Mouse (Mus musculus): ENCODE measurements around the gene Cntn1. TPM values are rescaled to one million over a fixed set of nuclear protein-coding genes. Genes with fewer than 3 reads are reported as not detected.

Gene Cntn1
- polyA plus RNA-seq, 1 experiment from 2014 or later = 0.97 TPM

- Histone ChIP-seq H3K9ac (replicated peaks) (no peak overlapping the region), H3K4me1 (replicated peaks) (no peaks in the 10 kb centered on the region), H3K4me3 (replicated peaks) (no peak overlapping the region), H3K36me3 (no peaks in the 10 kb centered on the region), H3K9me3 (no peaks in the 10 kb centered on the region), H3K4me2 (no peak overlapping the region), H3K27ac (no peak overlapping the region), H3K27me3 (no peaks in the 10 kb centered on the region)
- no peak for ATAC-seq (ENCODE audit: insufficient number of reproducible peaks, insufficient read depth, low FRiP score, low TSS enrichment, low read depth)
- WGBS = 33% methylated on average over 4 of the region's 4 CpGs
Measured at GRCm38 (mm10) chr15:92276826-92277225, 225.9 kb downstream of the Cntn1 start.

DNA sequence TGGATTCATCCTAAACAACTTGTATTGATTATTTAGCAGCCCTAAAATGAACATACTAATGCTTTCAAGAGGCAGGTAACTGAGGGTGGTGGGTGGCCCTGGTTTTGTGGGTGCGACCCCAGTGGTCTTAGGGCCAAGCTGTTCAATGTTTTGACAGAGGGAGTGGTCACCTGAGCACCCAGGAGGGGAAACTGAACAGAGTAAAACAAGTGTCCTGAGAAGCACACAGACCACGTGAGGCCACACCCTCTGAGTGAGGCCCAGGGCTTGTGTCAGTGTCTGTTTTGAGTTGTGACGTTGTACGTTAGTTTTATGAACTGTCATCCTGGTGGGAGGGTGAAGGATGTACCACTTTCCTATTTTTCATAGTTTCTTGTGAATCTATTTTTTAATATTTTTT, 227.0 kb downstream of the Cntn1 start:
- Histone ChIP-seq H3K9ac (replicated peaks) (no peak overlapping the region), H3K36me3 (no peaks in the 10 kb centered on the region), H3K9me3 (no peaks in the 10 kb centered on the region), H3K27ac (no peak overlapping the region), H3K4me2 (no peak overlapping the region), H3K27me3 (no peaks in the 10 kb centered on the region), H3K4me3 (replicated peaks) (no peak overlapping the region), H3K4me1 (replicated peaks) (no peaks in the 10 kb centered on the region)
- WGBS = 78% methylated on average over 4 of the region's 4 CpGs
- no peak; the same call in 1 of the 2 replicates for ATAC-seq (ENCODE audit: insufficient number of reproducible peaks, insufficient read depth, low FRiP score, low TSS enrichment, low read depth)

GRCm38 (mm10) chr15:92280966-92281365, 230.0 kb downstream of the Cntn1 start:
- H3K4me1 ChIP-seq (replicated peaks) = no peaks in the 10 kb centered on the region
- H3K9me3 ChIP-seq = no peaks in the 10 kb centered on the region
- no peak overlapping the region for H3K9ac ChIP-seq (replicated peaks)
- 86% methylated on average over 6 of the region's 6 CpGs for WGBS
- no peaks in the 10 kb centered on the region for H3K27me3 ChIP-seq
- H3K36me3 ChIP-seq = no peaks in the 10 kb centered on the region
- no peak overlapping the region for H3K27ac ChIP-seq
- no peak overlapping the region for H3K4me2 ChIP-seq
- no peak overlapping the region for H3K4me3 ChIP-seq (replicated peaks)
- no peak for ATAC-seq (ENCODE audit: insufficient number of reproducible peaks, insufficient read depth, low FRiP score, low TSS enrichment, low read depth)

DNA sequence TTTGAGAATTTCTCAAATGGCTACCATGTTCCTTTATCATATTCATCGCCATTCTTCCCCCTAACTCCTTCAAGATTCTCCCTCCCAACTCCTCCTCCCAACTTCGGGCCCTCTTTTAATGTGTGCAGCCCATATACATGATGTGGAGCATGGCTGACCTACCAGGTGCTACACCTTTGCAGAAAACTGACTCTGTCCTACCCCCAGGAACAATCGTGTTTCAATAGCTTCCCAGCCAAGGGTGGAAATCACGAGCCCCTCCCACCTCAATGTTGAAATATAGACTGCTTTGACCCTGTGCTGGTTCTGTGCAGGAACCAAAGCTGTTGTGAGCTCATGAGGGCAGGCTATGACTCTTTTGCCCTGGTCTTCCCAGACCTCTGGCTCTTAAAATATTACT, 236.7 kb downstream of the Cntn1 start:
- Histone ChIP-seq H3K9ac (replicated peaks) (no peak overlapping the region), H3K4me2 (no peak overlapping the region), H3K36me3 (no peaks in the 10 kb centered on the region), H3K27me3 (no peaks in the 10 kb centered on the region; the same call in 1 of the 2 replicates), H3K4me3 (replicated peaks) (no peak overlapping the region), H3K27ac (no peak overlapping the region), H3K4me1 (replicated peaks) (no peaks in the 10 kb centered on the region; the same call in 1 of the 2 replicates), H3K9me3 (no peaks in the 10 kb centered on the region)
- ATAC-seq (ENCODE audit: insufficient number of reproducible peaks, insufficient read depth, low FRiP score, low TSS enrichment, low read depth) = no peak
- 83% methylated on average over 4 of the region's 4 CpGs for WGBS

DNA sequence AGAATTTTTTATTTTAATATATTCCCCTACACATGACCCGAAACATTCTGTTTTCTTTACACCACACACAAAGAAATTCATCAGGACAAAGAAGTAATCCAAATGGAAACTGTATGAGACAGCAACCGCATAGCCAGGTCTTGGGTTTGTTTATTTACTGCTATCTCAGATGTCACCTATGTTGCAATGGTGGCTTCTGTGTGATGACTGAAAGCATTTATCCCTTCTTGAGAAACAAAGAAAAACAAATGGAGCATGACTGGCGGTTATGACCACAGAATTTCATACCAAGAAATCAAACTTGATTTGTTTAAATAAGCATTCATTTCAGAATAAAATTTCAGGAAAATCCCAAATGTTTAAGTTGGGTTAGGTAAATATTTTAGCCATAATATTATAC, 245.5 kb downstream of the Cntn1 start:
- no peak overlapping the region for H3K9ac ChIP-seq (replicated peaks)
- H3K27ac ChIP-seq = no peak overlapping the region
- peaks cover 6% of the 10 kb centered on the region for H3K4me1 ChIP-seq (replicated peaks)
- ATAC-seq (ENCODE audit: insufficient number of reproducible peaks, insufficient read depth, low FRiP score, low TSS enrichment, low read depth) = no peak
- no peak overlapping the region for H3K4me3 ChIP-seq (replicated peaks)
- no peaks in the 10 kb centered on the region; the same call in 1 of the 2 replicates for H3K27me3 ChIP-seq
- WGBS = 85% methylated on average over 3 of the region's 3 CpGs
- H3K4me2 ChIP-seq = no peak overlapping the region
- no peaks in the 10 kb centered on the region for H3K36me3 ChIP-seq
- H3K9me3 ChIP-seq = no peaks in the 10 kb centered on the region

DNA sequence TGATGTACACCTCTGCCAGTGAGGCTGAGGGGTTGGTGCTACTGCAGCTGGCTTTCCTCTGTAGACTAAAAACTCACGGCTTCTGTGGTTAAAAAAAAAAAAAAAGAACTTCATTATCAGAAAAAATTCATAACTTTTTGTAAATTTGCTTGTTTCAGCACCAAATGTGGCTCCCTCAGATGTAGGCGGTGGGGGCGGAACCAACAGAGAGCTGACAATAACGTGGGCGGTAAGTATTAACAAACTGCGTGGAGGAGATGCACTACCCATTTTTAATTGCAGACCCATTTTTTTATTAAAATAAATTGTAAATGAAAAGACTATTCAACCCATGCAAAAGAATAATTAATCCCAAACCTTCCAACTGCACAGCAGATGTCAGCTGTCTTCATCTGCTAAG, 251.8 kb downstream of the Cntn1 start:
- Histone ChIP-seq H3K9ac (replicated peaks) (no peak overlapping the region), H3K4me1 (replicated peaks) (0 out of 2 replicates have a peak, but pooled peaks cover 6% of the 10 kb centered on the region), H3K9me3 (no peaks in the 10 kb centered on the region), H3K27me3 (peaks cover 22% of the 10 kb centered on the region), H3K36me3 (no peaks in the 10 kb centered on the region), H3K4me2 (no peak overlapping the region), H3K4me3 (replicated peaks) (no peak overlapping the region), H3K27ac (no peak overlapping the region)
- 83% methylated on average over 6 of the region's 6 CpGs for WGBS
- ATAC-seq (ENCODE audit: insufficient number of reproducible peaks, insufficient read depth, low FRiP score, low TSS enrichment, low read depth) = no peak

GRCm38 (mm10) chr15:92304221-92304620, 253.3 kb downstream of the Cntn1 start:
- WGBS = 76% methylated on average over 5 of the region's 5 CpGs
- 0 out of 2 replicates have a peak, but pooled peaks cover 6% of the 10 kb centered on the region for H3K4me1 ChIP-seq (replicated peaks)

GRCm38 (mm10) chr15:92321959-92322358, 271.0 kb downstream of the Cntn1 start:
- H3K4me3 ChIP-seq (replicated peaks) = no peak overlapping the region
- H3K9me3 ChIP-seq = no peaks in the 10 kb centered on the region
- H3K4me1 ChIP-seq (replicated peaks) = no peaks in the 10 kb centered on the region
- no peak overlapping the region for H3K9ac ChIP-seq (replicated peaks)
- WGBS = 89% methylated on average over 6 of the region's 6 CpGs
- no peak overlapping the region for H3K4me2 ChIP-seq
- ATAC-seq (ENCODE audit: insufficient number of reproducible peaks, insufficient read depth, low FRiP score, low TSS enrichment, low read depth) = no peak
- no peaks in the 10 kb centered on the region for H3K36me3 ChIP-seq
- no peak overlapping the region for H3K27ac ChIP-seq
- no peaks in the 10 kb centered on the region for H3K27me3 ChIP-seq

More at GRCm38 (mm10) chr15:92304221-92304620, 253.3 kb downstream of the Cntn1 start:
- ATAC-seq (ENCODE audit: insufficient number of reproducible peaks, insufficient read depth, low FRiP score, low TSS enrichment, low read depth) = no peak
- H3K9ac ChIP-seq (replicated peaks) = no peak overlapping the region
- no peaks in the 10 kb centered on the region for H3K9me3 ChIP-seq
- H3K27ac ChIP-seq = no peak overlapping the region
- H3K36me3 ChIP-seq = no peaks in the 10 kb centered on the region
- H3K27me3 ChIP-seq = peaks cover 22% of the 10 kb centered on the region
- H3K4me2 ChIP-seq = no peak overlapping the region
- no peak overlapping the region for H3K4me3 ChIP-seq (replicated peaks)

DNA sequence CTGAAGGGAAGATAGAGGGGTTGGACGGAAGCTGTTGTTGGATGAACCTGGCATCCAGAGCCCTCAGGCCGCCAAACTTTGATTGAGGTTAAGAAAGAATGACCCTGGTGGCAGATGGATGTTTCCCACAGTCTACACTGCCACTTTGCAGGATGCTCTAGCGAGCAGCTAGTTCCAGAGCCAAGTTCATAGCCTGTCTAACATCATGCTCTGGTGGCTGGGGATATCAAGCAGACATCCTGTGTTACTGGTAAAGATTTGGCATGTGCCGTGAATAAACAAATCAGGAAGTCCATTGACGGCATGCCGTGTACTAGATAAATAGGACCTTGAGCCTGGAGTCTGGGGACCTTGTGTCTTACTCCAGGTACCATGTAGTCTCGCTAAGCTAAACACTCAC, 276.1 kb downstream of the Cntn1 start:
- no peak overlapping the region for H3K4me2 ChIP-seq
- no peaks in the 10 kb centered on the region for H3K27me3 ChIP-seq
- no peak overlapping the region for H3K27ac ChIP-seq
- H3K4me3 ChIP-seq (replicated peaks) = no peak overlapping the region
- H3K36me3 ChIP-seq = no peaks in the 10 kb centered on the region
- ATAC-seq (ENCODE audit: insufficient number of reproducible peaks, insufficient read depth, low FRiP score, low TSS enrichment, low read depth) = no peak
- H3K9ac ChIP-seq (replicated peaks) = no peak overlapping the region
- H3K9me3 ChIP-seq = no peaks in the 10 kb centered on the region
- 70% methylated on average over 7 of the region's 7 CpGs for WGBS
- no peaks in the 10 kb centered on the region for H3K4me1 ChIP-seq (replicated peaks)

DNA sequence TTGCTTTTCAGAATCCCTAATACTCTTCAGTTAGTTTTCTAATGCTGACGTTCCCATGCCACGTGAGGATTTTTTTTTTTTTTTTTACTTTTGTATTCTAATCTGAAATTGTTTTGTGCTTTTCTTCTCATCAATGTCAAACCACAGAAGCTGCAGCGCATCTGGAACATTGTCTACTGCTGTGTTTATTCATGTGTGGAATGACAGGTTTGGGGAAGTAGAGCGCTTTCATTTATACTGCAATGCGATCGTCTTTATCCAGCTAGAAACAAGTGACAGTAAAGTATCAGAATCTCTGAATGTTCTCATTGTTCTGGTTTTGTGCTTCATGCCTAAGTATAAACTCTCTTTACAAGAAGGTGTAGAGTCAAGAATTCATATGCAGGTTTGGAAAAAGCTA, 289.3 kb downstream of the Cntn1 start:
- no peaks in the 10 kb centered on the region for H3K9me3 ChIP-seq
- no peak overlapping the region for H3K4me2 ChIP-seq
- no peaks in the 10 kb centered on the region for H3K4me1 ChIP-seq (replicated peaks)
- H3K36me3 ChIP-seq = no peaks in the 10 kb centered on the region
- 96% methylated on average over 6 of the region's 6 CpGs for WGBS
- no peak overlapping the region for H3K4me3 ChIP-seq (replicated peaks)
- H3K9ac ChIP-seq (replicated peaks) = no peak overlapping the region
- H3K27me3 ChIP-seq = no peaks in the 10 kb centered on the region
- H3K27ac ChIP-seq = no peak overlapping the region
- no peak for ATAC-seq (ENCODE audit: insufficient number of reproducible peaks, insufficient read depth, low FRiP score, low TSS enrichment, low read depth)

DNA sequence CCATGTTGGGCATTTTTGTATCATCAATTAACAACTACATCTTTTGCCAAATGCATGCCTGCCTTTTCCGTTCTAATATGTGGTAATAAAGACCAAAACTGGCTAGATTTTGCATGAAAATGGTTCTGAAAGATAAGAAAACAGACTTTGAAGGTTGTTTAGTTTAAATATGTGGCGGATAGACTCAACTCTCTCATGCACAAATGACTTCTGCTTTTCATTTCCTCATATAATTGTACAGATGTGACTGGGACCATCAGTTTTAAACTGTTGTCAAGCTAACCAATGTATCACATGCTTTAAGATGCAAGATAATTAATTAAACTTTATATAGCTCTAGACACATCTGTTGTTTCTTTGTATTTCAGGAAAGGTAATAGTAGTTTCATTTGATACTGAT, 290.5 kb downstream of the Cntn1 start:
- no peaks in the 10 kb centered on the region for H3K4me1 ChIP-seq (replicated peaks)
- H3K4me3 ChIP-seq (replicated peaks) = no peak overlapping the region
- no peak overlapping the region for H3K4me2 ChIP-seq
- H3K27me3 ChIP-seq = no peaks in the 10 kb centered on the region
- H3K9ac ChIP-seq (replicated peaks) = no peak overlapping the region
- no peak overlapping the region for H3K27ac ChIP-seq
- no peak for ATAC-seq (ENCODE audit: insufficient number of reproducible peaks, insufficient read depth, low FRiP score, low TSS enrichment, low read depth)
- no peaks in the 10 kb centered on the region for H3K9me3 ChIP-seq
- WGBS = 86% methylated on average over 2 of the region's 2 CpGs
- H3K36me3 ChIP-seq = no peaks in the 10 kb centered on the region

GRCm38 (mm10) chr15:92344136-92344869, 293.3 kb downstream of the Cntn1 start:
- WGBS = 82% methylated on average over 23 of the region's 23 CpGs
- H3K4me3 ChIP-seq (replicated peaks) = no peak overlapping the region

More at GRCm38 (mm10) chr15:92344136-92344869, 293.3 kb downstream of the Cntn1 start:
- H3K9me3 ChIP-seq = no peaks in the 10 kb centered on the region
- no peaks in the 10 kb centered on the region for H3K27me3 ChIP-seq
- no peaks in the 10 kb centered on the region for H3K4me1 ChIP-seq (replicated peaks)
- no peak for ATAC-seq (ENCODE audit: insufficient number of reproducible peaks, insufficient read depth, low FRiP score, low TSS enrichment, low read depth)
- H3K27ac ChIP-seq = no peak overlapping the region
- no peak overlapping the region for H3K4me2 ChIP-seq
- no peak overlapping the region for H3K9ac ChIP-seq (replicated peaks)
- H3K36me3 ChIP-seq = no peaks in the 10 kb centered on the region

All from limb, embryonic 12.5 days (tissue).